Mouse (Mus musculus): Measurements from ENCODE around the gene Naglu.
"Not testable (repeated sequence)": the region's sequence is repeated elsewhere in the genome, so short reads cannot be mapped to it uniquely, and the experiment has no call there.

Naglu gene

DNA sequence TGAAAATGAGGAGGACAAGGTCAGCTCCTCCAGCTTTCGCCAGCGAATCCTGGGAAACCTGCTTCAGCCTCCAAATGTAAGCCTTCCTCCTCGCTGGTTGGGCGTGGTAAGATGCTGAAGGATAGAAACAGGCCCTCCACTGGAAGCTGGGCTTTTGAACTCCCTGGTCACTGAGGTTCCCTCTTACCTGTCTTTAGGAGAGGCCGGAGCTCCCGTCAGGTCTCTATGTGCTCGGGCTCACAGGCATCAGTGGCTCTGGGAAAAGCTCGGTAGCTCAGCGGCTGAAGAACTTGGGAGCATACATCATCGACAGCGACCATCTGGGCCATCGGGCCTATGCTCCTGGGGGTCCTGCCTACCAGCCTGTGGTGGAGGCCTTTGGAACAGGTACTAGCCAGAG is 15.0 kb downstream of the Naglu start:
- no peak for DNase-seq (ENCODE audit: low spot score)

DNA sequence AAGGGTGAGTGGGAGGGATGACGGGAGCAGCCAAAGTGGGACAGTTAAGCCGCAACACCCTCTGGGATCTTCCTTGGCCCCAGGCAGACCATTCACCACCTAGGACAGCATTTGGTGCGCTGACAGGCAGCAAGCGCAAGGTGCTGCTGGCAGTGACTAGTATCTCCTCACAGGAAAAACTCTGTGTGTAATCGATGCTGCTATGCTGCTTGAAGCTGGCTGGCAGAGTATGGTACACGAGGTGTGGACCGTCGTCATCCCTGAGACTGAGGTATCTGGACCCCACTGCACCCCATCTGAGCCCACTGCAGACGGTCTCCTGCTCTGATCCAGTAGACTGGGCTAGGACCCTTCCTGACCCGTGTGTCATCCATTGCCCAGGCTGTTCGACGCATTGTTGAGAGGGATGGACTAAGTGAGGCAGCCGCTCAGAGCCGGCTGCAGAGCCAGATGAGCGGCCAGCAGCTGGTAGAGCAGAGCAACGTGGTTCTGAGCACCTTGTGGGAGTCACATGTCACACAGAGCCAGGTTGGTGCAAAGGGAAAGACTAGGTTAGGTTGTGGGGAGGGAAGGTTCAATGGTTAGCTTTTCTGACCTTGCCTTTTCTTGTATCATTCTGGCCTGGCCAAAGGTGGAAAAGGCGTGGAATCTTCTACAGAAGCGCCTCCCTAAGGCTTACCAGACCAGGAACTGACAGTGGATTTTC is 16.0 kb downstream of the Naglu start:
- DNase-seq (ENCODE audit: low spot score) = no peak

DNA sequence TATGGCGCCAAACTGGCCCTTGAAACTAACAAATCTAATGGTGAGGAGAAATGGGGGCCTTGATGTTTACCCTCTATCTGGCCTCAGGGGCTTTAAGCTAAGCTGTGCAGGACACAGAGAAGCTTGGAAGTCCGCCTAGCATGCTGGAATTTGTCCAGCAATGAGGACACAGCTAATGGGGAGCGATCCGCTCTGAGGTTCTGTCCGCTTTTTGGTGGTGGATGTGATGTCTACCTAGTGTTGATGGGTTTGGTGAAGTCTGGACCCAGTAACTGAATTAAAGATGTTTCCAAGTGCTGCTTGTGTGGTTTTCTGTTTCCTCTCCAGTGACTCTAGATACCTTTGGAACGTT is 16.5 kb downstream of the Naglu start:
- DNase-seq (ENCODE audit: low spot score) = no peak

DNA sequence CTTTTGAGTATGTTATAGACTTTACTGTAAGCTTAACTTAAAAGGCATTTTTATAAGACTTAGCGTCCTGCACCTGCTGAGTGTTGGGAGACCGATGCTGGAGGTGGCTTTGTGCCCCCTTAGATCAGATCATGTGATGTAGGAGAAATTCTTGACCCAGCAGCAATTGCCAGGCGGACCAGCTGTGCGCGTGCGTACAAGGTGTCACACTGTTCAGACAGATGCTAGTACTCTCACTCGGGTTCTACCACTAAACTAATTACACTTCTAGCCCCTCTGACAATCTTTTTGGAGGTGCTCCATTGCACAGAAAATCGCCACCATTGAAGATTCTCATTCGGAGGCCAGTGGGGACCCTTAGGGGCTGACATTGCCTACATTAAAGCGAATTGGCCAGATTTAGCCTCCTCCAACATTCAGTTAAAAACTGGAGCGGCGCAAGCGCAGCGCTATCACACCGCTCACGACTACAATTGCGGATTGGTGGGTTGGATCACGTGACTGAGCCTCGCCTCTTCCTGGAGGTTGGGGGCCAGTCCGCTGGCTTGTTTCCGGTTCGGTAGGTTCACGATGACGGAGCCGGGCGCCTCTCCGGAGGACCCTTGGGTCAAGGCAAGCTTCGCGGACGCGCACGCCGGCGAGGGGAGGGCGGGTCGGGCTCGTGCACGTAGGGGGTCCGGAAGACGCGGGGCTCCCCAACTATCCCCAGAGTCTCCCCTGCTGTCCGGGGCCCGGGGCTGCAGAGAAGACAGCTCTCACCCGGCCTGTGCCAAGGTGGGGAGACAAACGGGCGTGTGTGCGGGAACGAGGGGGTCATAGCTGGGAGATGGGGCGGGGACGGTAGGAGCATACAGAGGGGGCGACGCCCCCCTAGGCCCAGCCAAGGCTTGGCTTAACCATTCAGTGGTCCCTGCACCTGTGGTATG is 17.2 kb downstream of the Naglu start, which contains the start of gene Mlx:
Gene Mlx, plus strand, starts transcription at position 522 of the 926 bp plus-strand sequence.
- peak; percentile 89 for DNase-seq (ENCODE audit: low spot score)

DNA sequence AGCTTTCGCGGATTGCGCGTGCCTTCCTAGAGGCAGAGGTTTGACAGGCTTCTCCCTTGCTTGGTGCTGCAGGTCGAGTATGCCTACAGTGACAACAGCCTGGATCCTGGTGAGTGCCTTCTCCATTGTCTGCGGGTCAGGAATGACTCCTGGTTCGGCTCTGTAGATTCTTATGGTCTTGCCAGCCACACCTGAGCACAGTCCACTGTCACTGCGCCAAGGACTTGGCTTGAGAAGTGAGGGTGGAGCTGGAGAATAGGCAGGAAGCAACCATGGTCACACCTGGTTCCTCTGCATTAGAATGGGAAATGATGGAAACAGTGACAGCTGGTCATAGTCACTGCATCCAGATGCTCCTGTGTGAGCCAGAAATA is 17.9 kb downstream of the Naglu start:
- DNase-seq (ENCODE audit: low spot score) = no peak

DNA sequence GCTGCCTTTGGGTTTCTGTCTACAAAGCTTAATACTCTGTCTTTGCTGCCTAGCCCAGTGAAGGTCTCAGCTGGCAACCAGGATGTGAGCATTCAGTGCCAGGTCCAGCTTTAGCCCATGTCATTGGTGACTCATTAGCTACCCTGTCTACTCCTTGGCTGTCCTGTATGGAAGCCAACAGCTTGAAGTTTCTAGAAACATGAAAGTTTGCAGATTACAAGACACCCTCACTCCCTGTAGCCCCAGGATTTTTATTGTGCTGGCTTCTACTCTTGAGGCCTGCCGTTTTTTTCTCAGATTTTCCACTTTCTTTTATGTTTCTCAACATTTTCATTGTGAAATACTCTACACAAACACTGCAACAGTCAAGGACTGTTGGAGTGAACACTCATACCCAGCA is 20.1 kb downstream of the Naglu start:
- no peak for DNase-seq (ENCODE audit: low spot score)

DNA sequence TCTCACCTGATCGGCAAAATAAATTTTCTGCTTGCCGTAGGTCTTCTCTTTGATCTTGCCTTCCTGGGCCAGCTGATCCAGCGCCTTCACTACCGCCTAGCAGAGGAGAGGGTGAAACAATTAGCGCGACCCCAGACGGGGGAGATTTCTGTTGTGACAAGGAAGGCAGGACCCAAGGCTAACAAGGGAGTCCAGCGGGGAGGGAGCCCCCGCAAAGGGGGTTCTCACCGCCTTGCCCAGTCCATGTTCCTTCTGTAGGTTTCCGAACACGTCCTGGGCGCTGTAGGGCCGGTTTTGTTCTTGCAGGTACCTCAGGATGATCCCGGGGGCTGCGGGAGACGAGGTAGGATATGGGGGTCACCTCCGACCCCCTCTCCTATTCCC is 25.1 kb downstream of the Naglu start:
- peak; percentile 53 for DNase-seq (ENCODE audit: low spot score)

DNA sequence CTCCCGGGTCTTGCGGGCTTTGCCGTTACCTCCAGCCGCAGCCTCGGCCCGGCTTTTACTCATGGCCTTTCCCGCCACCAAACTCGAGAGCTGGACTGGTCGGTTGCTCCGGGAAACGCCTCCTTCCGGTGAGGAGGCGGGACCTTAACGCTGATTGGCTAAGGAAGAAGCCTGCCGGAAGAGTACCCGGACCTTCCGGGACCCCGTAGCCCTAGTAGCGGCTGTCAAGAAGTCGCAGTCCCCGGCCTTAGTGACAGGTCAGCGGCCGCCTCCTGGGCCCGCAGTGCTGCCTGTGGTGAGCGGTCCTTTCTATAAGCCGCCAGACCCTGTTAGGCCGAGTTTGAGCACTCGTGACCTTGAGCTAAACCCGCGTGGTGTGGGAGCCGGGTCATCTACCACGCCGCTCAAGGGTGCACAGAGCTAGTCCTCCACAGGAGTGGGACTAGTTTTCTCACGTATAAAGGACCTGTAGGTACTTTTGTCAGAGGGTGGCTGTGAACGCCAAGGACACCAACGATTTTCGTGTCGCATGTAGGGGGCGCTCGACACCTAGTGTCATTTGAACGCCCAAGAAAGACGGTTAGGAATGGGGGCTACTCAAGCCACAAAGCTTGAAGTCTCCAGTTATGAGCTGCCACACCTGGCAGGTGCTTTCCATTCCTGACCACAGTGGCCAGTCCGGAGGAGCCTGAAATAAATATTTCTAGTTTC is 25.7 kb downstream of the Naglu start, which contains the start of gene Psmc3ip:
Gene Psmc3ip, minus strand, starts transcription at position 123 of the 711 bp plus-strand sequence.
- peak; percentile 95 for DNase-seq (ENCODE audit: low spot score)

DNA sequence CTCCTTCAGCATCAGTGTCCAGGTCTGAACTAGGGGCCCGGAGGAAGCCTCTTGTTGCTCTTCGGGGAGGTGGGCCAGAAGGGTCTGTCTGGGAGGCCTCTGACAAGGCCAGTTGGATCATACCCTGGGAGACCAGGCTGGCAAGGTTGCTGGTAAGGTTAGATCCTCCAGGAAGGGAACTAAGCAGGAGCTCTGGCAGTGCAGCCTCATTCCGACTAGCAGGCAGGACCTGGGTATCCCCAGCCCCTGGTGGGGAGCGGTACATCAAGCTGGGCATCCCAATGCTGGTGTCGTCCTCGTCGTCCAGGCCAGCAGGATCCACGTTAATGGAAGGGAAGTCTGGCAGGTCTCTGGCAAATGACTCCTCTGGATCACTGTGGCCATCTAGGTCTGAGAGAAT is 28.4 kb downstream of the Naglu start:
- no peak for DNase-seq (ENCODE audit: low spot score)

DNA sequence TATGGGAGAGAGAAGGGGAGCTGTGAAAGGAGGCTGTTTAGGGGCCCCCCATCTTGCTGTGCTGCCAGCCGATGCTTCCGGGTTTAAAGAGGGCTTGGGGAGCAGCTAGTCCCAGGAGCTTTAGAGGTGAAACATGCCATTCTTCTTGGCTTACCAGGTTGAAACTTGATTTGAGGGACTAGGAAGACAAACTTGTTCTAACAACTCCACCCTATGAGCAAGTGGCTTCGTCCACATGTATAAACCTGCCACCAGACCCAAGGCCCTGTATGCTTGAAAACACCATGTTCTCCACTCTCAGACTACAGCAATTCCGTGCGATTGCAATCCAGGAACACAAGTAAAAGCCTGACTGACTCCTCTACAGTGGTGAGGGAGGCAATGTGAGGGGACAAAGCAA is 33.2 kb downstream of the Naglu start:
- DNase-seq (ENCODE audit: low spot score) = no peak

DNA sequence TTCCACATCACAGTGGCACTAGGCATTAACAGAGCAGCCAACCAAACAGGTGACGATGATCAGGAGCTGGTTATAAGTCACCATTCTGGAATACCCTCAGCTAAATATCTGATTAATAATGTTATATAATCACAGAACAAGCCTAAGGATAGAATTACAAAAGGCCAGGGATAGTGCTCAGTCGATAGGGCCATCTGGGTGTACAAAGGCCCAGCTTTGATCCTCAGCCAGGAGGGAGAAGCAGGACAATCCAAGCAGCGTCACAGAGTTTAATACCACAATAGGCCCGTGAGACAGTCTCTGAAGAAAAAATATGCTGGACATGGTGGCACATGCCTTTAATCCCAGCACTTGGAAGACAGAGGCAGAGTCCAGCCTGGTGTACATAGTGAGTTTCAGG is 39.5 kb downstream of the Naglu start:
- DNase-seq (ENCODE audit: low spot score) = no peak

DNA sequence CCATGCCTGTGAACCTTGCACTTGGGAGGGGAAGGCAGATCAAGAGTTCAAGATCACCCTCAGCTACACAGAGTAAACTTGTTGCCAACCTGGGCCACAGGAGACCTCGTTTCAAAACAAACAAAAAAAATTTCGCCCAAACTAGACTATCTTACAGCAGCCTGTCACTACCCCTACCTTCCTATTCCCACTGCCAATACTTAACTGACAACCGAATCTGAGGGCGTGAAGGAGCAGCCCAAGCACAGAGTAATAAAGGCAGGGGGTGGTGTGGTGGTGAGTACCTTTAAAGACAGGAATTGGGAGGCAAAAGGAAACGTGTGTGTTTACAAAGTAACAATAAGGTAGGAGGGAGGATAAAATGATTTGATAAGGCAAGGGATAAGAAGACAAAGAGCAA is 40.9 kb downstream of the Naglu start:
- no peak for DNase-seq (ENCODE audit: low spot score)

DNA sequence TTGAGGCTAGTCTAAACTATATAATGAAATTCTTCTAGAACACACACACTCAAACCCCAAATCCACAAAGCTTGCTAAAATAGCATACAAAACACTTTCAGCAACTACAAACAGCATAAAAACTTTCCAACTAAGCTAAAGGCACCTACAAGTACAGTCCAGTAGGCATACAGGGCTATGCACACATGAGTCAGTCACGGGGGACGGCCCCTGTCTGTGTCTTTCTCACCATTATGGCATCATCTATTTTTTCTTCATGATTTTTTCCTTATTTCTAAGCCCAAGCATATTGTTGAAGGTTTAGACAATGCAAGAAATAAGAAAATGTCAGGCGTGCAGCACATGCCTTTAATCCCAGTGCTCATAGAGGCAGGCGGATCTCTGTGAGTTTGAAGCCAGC is 41.4 kb downstream of the Naglu start:
- DNase-seq (ENCODE audit: low spot score) = no peak

DNA sequence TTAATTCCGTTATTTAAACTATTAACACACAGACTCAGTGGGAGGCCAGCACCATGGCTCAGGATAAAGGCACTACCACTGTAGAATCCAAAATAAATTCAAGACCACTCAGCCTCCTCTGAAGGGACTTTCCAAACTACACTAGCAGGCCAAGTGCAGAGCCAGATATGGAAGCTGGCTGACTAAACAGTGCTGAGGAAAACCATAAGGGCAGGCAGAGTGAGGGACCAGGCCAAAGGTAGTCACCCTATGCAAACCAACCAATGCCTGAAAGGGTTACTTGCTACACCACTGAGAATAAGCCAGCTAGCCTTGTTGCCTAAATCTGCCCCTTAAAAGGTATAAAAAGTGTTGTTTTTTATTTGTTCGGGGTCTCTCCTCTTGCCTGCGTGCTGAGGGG is 42.4 kb downstream of the Naglu start:
- DNase-seq (ENCODE audit: low spot score) = no peak

DNA sequence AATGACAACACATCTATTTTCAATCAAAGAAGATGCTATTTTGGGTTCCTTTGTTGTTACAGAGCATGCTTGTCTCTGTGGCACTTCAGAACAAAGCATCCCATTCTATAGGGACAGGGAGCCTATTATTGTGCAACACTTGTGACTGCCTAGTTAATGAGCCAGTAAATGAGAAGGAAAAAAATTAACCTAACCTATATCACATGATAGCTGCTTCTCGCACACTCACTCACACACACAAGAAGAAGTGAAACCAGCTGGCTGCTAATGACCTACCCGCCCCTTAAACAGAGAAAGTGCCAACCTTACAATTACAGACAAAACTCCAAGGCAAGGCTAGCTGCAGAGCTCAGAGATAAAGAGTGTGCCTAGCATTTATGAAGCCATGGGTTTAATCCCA is 45.8 kb downstream of the Naglu start:
- DNase-seq (ENCODE audit: low spot score) = no peak

DNA sequence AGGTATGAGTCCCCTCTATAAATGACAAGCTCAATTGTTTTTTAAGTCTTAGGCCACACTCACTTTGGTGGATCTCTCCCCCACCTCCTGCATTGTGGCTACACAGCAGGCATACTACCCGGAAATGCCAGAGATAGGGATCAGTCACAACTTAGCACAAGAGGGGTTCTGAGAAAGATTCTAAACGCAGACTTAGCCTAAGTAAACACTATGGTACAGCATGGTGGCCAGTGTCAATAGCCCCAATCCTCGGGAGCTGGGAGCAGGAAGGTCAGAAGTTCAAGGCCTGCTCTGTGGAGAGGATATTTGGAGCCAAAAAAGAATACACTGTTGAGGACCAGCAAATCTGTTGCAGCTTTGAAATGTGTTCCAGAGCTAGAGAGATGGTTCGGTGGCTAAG is 48.3 kb downstream of the Naglu start:
- no peak for DNase-seq (ENCODE audit: low spot score)

DNA sequence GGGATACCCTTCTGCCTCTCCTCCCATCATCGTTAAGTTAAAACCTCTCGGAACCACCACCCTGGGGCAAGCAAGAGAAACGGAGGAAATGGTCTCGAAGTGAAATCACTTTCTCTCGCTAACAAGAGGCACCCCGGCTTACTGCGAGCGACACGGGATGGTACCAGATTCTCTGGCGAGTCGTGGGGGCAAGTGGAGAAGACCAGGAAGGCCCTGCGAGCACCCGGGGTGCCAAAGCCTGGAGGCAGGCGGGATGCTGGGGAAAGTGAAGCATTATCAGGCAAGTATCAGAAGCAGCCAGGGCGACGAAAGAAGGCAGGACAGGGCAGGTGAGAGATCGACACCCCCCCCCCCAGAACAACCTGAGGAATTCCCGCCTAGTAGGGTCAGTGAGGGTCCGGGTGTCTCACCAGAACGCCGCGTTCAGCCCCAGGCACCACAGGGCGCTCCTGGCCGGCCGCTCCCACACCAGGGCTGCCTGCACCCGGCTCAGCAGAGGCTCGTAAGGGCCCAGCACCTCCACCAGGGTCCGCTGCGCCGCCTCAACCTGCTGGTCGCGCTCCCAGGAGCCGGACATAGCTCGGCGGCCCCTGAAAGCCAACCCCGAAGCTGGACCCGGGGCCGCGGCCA is 49.4 kb downstream of the Naglu start:
- DNase-seq (ENCODE audit: low spot score) = no peak

DNA sequence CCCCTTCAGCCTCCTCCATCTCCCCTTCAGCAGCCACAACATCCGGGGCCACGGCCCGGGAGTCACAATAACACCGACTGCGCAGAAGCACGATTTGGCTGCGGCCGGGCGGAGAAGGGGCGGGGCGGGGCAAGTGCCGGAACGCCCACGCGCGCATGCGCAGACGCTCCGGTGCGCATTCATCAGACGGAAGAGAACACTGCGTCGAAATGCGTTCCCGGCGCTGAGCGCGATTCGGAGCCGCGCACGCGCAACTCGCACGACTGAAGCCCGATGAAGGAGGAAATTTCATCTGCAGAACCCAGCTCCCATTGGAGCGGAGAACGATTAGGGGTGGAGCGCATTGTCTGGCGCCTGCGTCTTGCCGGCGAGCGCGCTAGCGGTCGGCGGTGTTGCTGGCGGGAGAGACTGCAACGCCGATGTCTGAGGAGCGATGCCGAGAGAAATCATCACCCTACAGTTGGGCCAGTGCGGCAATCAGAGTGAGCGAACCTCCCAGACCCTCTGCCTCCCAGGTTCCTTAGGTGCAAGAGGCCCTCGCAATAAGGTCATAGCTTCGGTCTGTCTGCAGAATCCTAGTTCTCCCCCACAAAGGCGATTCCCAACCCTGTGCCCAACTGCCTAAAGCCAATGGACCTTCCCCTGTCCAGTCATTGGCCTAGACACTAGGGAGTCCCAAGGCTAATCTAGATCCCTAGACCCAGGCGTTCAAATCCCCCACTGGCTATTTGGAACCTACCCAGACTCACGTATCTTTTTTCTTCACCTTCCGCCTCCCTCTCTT is 50.1 kb downstream of the Naglu start, which contains the start of the genes Retreg3 and Tubg1:
Gene Retreg3, minus strand, starts transcription at position 133 of the 784 bp plus-strand sequence.
Gene Tubg1, plus strand, starts transcription at position 178 of the 784 bp plus-strand sequence.
- peak; percentile 97 for DNase-seq (ENCODE audit: low spot score)

DNA sequence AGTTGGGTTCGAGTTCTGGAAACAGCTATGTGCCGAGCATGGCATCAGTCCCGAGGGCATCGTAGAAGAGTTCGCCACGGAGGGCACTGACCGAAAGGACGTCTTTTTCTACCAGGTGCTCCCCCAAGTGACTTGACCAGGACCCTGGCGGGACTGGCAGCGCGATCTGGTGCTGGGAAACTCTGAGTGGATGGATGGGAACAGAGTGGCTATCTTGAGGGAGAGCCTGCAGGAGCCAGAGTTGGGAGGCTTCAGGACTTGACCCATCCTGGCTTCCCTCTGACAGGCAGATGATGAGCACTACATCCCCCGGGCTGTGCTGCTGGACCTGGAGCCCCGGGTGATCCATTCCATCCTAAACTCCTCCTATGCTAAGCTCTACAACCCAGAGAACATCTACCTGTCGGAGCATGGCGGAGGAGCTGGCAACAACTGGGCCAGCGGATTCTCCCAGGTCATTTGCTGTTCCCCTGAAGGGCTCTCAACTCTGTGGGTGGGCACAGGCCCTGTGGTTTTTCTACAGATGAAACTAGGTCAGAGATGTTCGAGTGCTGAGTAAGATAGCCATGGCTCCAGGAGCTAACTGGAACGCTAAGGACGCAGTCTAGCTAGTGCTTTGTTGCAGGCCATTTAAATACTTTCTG is 50.9 kb downstream of the Naglu start:
- DNase-seq (ENCODE audit: low spot score) = no peak

DNA sequence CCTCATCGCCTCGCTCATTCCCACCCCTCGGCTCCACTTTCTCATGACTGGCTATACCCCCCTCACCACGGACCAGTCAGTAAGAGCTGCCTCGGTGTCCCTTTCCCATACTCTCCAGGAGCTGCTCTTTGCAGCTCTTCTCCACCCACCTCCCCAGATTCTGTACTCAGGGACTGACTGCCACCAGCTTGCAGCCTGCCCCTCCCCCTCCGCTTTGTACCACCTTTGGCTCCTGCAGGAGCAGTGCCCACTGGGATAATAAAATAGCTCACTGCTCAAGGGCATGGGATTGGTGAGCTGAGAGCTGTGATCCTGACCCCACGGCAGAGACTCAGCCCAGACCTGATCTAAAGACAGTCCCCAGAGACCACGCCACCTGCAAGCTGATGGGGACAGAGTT is 54.7 kb downstream of the Naglu start:
- DNase-seq (ENCODE audit: low spot score) = not testable (repeated sequence)

DNA sequence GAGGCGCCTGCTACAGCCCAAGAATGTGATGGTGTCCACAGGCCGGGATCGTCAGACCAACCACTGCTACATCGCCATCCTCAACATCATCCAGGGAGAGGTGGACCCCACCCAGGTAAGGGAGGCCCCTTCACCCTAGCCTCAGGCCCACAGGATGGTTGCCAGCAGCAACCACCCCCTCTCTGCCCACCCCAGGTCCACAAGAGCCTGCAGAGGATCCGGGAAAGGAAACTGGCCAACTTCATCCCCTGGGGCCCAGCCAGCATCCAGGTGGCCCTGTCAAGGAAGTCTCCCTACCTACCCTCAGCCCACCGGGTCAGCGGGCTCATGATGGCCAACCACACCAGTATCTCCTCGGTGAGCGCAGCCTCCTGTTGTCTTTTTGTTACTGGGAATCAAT is 55.2 kb downstream of the Naglu start:
- not testable (repeated sequence) for DNase-seq (ENCODE audit: low spot score)

Data from testis, postnatal 14 days (tissue).